Mouse (Mus musculus) inflammation-experienced regulatory T-cells, adult 6 months (primary cell): ENCODE results near the gene Slc35f3. TPM values are rescaled to one million over a fixed set of nuclear protein-coding genes. Genes with fewer than 3 reads are reported as not detected.

ENCODE experiments used
- ATAC-seq: one replicate; pipeline ENCODE4 v1.8.0; 2017
- polyA plus RNA-seq, 3 experiments: library from polyadenylated mRNA; unstranded; fragments of 100-300 nt; shearing (Covaris generic); gene quantifications; one replicate each; pipeline ENCODE4 v1.2.1; 2017

Gene Slc35f3
- polyA plus RNA-seq, 3 experiments from 2014 or later: not detected

DNA sequence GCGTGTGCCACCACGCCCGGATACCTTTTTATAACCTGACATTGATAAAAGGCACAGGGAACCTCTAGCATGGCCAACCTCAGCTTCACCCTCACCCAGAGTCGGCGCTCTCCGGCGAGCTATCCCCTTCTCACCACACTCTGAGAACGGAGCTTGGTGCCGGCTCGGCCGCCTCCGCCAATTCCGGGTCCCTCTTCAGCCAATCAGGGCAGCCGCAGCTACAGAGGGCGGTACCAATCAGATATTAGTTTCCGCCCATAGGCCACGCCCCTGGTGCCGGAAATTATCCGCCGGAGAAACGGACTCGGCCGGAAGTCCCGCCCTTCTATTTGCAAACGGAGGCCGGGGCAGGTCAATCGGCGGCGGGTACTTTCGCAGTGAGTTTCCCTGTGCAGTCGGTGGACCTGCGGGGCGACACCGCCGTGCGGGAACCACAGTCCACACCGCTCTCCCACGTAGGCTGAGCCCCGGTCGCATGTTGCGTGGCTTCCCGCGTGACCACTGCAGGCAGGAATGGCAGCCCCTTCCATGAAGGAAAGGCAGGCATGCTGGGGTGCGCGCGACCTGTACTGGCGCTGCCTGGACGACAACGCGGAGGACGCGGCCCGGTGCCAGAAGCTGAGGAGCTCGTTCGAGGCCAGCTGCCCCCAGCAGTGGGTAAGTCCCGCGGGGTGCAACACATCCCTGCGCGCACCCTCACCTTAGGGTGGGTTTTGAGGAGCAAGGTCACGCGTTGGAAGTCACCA lies 124.0 kb downstream of the Slc35f3 start, which contains the start of gene Coa6:
Coa6 (plus strand) TSS at position 342 of the 746 bp plus-strand sequence.
- peak; percentile 98 for ATAC-seq

DNA sequence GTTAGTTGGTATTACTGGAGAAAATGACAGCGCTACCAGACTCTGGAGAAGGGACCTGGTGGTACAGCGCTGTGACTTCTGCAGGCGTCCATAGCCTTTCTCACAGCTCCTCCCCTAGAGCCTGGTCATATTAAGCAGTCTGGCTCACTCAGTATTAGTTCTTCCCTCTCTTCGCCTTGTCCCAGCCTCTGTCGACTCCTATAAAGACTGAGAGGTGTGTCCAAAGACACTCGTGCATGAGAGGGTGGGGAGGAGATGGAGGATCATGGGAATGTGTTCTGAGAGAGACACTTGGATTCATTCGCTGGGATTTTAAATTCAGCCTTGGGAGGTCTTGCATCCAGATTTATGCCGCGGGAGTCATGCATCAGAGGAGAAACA lies 124.6 kb downstream of the Slc35f3 start:
- ATAC-seq: no peak

DNA sequence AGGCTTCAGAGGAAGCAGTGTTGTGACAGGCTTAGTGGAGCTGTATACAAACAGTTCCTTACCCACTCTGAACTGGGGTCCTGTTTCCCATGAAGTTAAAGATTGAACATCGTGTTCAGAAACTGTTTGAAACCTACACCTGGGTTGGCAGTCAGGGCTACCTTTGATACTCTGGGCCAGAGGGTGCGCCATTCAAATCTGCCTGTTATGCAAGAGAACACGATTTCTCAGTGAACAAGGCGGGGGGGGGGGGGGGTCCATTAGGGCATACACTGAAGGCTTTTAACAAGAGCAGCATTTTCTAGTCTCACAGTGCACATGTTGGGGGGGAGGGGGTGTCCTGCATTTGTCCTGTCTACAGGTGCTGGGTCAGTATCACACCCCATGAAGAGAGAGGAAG lies 125.8 kb downstream of the Slc35f3 start:
- no peak for ATAC-seq

DNA sequence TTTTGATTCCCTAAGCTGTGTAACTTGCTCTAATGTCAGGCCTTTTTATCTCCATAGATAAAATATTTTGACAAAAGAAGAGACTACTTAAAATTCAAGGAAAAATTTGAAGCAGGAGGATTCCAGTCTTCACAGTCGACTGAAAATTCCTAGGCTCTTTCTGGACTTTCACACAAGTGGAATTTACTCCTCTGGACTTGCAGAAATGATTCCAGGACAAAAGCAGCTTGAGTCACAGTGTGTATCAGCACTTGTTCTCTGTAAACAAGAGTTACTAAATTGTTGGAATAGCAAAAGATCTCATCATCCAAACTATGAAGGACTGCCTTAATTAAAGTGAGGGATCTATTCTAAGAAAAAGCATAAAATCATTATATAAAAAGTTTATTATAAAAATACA lies 126.6 kb downstream of the Slc35f3 start:
- no peak for ATAC-seq

GRCm38 (mm10) chr8:126429635-126430034 lies 131.3 kb downstream of the Slc35f3 start:
- no peak for ATAC-seq

DNA sequence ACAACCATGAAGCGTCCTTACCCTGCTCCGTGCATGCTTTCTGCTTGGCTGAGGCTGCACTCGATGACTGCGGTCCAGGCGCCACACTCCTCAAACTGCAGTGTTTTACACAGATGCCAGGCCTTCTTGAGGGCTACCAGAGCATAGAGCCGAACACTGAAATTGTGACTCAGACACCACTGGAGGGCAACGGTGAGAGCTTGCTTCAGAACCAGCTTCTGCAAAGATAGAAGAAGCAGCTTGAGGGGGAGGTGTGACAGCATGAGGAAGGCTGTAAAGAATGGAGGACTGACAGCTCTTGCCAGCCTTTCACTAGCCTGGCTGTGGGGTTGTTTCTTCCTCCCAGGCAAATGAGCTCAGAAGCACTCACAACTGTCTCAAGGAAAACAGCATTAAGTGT lies 135.5 kb downstream of the Slc35f3 start:
- no peak for ATAC-seq

GRCm38 (mm10) chr8:126438937-126439336 lies 140.6 kb downstream of the Slc35f3 start:
- no peak for ATAC-seq

Other genes starting within 250 kb of the Slc35f3 start
- 10 to 100 TPM; 43.4 to 59.4 (median 48.4) TPM for gene Coa6, start 124.0 kb downstream of the Slc35f3 start, polyA plus RNA-seq
- gene Tarbp1, start 176.5 kb downstream of the Slc35f3 start, polyA plus RNA-seq: 1 to 10 TPM; 1.9 to 3.8 (median 3.2) TPM